ENCODE assay signal across 8 mouse cellular contexts in genomic region chr16:9004012-9004411, GRCm38 (mm10).
DNase-seq lines count a peak whose midpoint lies in the region; ATAC-seq and TF ChIP-seq lines count a peak whose summit lies in the region.

No protein-coding gene starts in this region.

- H3K27ac ChIP-seq in heart, postnatal 0 days (ENCODE audit: low read depth), result no peak overlapping the region

- WGBS in heart, postnatal 0 days, result 26% methylated on average over 6 of the region's 6 CpGs

- no peaks in the 10 kb centered on the region for H3K9me3 ChIP-seq in heart, postnatal 0 days (replicated peaks; ENCODE audit: control insufficient read depth, low read length)

- no peaks in the 10 kb centered on the region for H3K36me3 ChIP-seq in heart, postnatal 0 days (replicated peaks; ENCODE audit: control insufficient read depth, insufficient read depth, low read length)

- H3K4me2 ChIP-seq in heart, postnatal 0 days (ENCODE audit: low read depth, low read length), result no peak overlapping the region

- TF ChIP-seq EP300 in heart, postnatal 0 days (IDR thresholded peaks at IDR 0.05; ENCODE audit: low read depth), result no peak

- H3K9ac ChIP-seq in heart, postnatal 0 days (replicated peaks; ENCODE audit: low read depth, low read length), result no peak overlapping the region

- peak; percentile 63 for ATAC-seq in heart, postnatal 0 days (ENCODE audit: insufficient read depth, low read depth)
- no peak for ATAC-seq in megakaryocyte progenitor cell, adult 5-6 weeks (replicated peaks; ENCODE audit: poor library complexity)

- no peaks in the 10 kb centered on the region for H3K4me1 ChIP-seq in heart, postnatal 0 days (ENCODE audit: control insufficient read depth, insufficient read depth)

- H3K4me3 ChIP-seq in heart, postnatal 0 days (ENCODE audit: low read depth, low read length), result no peak overlapping the region

- no peak for TF ChIP-seq CTCF in heart, postnatal 0 days (IDR thresholded peaks at IDR 0.05; ENCODE audit: low read depth)

- H3K27me3 ChIP-seq in heart, postnatal 0 days (ENCODE audit: control insufficient read depth, insufficient read depth, low read length), result no peaks in the 10 kb centered on the region

- peak; percentile 31 to 44 for DNase-seq in cerebellum, postnatal 10 days
- no peak for DNase-seq in cerebellum, adult 8-10 months
- peak; percentile 31 for DNase-seq in embryo, embryonic 10.5 days (ENCODE audit: low spot score)
- peak; percentile 38 for DNase-seq in heart, postnatal 0 days (ENCODE audit: low spot score)
- peak; percentile 64 to 68 for DNase-seq in left cerebral cortex, postnatal 36 days (ENCODE audit: low spot score in 2 of 2)
- DNase-seq in T-cell, adult 2 months (ENCODE audit: low spot score), result no peak
- DNase-seq in thymus, postnatal 14 days, result no peak

- intact Hi-C loops in left cerebral cortex, postnatal 36 days (cut with DNase I), result loop anchor here (10.0 kb wide), 1 partner anchor 271 kb away; no protein-coding TSS in a partner anchor

Comparison
In these comparisons a context has a peak if more than half of its experiments do, and no peak if none do; other contexts are left out.
1. DNase-seq: peak in cerebellum, postnatal 10 days (2 of 2), embryo, embryonic 10.5 days (single experiment), heart, postnatal 0 days (single experiment) and left cerebral cortex, postnatal 36 days (2 of 2); none in cerebellum, adult 8-10 months (single experiment), T-cell, adult 2 months (single experiment) and thymus, postnatal 14 days (single experiment).